Mouse (Mus musculus) hindbrain, embryonic 15.5 days (tissue): ENCODE measurements around the gene Rbsn. TPM values are rescaled to one million over a fixed set of nuclear protein-coding genes. Genes with fewer than 3 reads are reported as not detected.

ENCODE experiments used
- ATAC-seq: fragments of 200-750 bp; cut with Nextera tagmentation; 2 replicates; pipeline ENCODE4 v1.8.0; 2017; ENCODE audit warnings: low read depth, moderate number of reproducible peaks, moderate TSS enrichment; ENCODE audit not compliant: low FRiP score
- H3K27ac ChIP-seq: fragments of 300-500 bp; sonication (generic); replicated peaks from 2 replicates; pipeline ENCODE4 v1.5.1; 2015; ENCODE audit warnings: mild to moderate bottlenecking, inconsistent platforms
- H3K27me3 ChIP-seq: fragments of 300-500 bp; sonication (generic); 2 replicates; pipeline ENCODE4 v1.6.1; 2015; ENCODE audit warnings: control low read depth, inconsistent platforms
- H3K36me3 ChIP-seq: fragments of 300-500 bp; sonication (generic); 2 replicates; pipeline ENCODE4 v1.6.1; 2015; ENCODE audit warnings: control low read depth, inconsistent platforms
- H3K4me1 ChIP-seq: fragments of 300-500 bp; sonication (generic); replicated peaks from 2 replicates; pipeline ENCODE4 v1.6.1; 2015; ENCODE audit warnings: control low read depth, inconsistent platforms
- H3K4me2 ChIP-seq: fragments of 300-500 bp; sonication (generic); 2 replicates; pipeline ENCODE4 v1.6.1; 2015; ENCODE audit warnings: moderate library complexity, mild to moderate bottlenecking, inconsistent platforms
- H3K4me3 ChIP-seq: fragments of 300-500 bp; sonication (generic); 2 replicates; pipeline ENCODE4 v1.5.1; 2015; ENCODE audit warnings: mild to moderate bottlenecking, inconsistent platforms
- H3K9ac ChIP-seq: fragments of 300-500 bp; sonication (generic); 2 replicates; pipeline ENCODE4 v1.6.1; 2015; ENCODE audit warnings: inconsistent platforms
- H3K9me3 ChIP-seq: fragments of 300-500 bp; sonication (generic); 2 replicates; pipeline ENCODE4 v1.6.1; 2016; ENCODE audit warnings: control low read depth, inconsistent platforms
- WGBS: fragments of 180-500 bp; shearing (Covaris S2); methylation state at CpG from one replicate; pipeline ENCODE4 v1.1.7; 2015; 5-methylcytosine and 5-hydroxymethylcytosine counted together
- polyA plus RNA-seq: library from polyadenylated mRNA; unstranded; fragments of >200 nt; fragmentation: Nextera tagmentation; extraction: Ambion mirVana; gene quantifications from 2 replicates; pipeline ENCODE4 v1.2.1, GENCODE M21; 2015

The Rbsn gene
- polyA plus RNA-seq: 34.2 and 36.7 TPM in 2 replicates

- 11% methylated on average over 35 of the region's 35 CpGs for WGBS
- peak within 1 kb of the TSS; percentile 67 for H3K9ac ChIP-seq
- H3K4me2 ChIP-seq: peak within 1 kb of the TSS; percentile 86
- H3K36me3 ChIP-seq: peaks cover 9% of the 10 kb centered on the region
- ATAC-seq: peak; percentile 95
- H3K27me3 ChIP-seq: no peaks in the 10 kb centered on the region
- peaks cover 17% of the 10 kb centered on the region for H3K4me1 ChIP-seq
- H3K9me3 ChIP-seq: no peaks in the 10 kb centered on the region
- H3K27ac ChIP-seq: peak within 1 kb of the TSS; percentile 86
- peak within 1 kb of the TSS; percentile 65 for H3K4me3 ChIP-seq
Observed at GRCm38 (mm10) chr6:92214773-92215449, at the start of gene Rbsn. Gene Rbsn, minus strand, starts transcription at chr6:92214925.

- Histone ChIP-seq H3K4me3 (no peak overlapping the region), H3K27me3 (no peaks in the 10 kb centered on the region), H3K9me3 (no peaks in the 10 kb centered on the region), H3K4me1 (no peaks in the 10 kb centered on the region), H3K4me2 (no peak overlapping the region), H3K9ac (no peak overlapping the region), H3K27ac (no peak overlapping the region), H3K36me3 (no peaks in the 10 kb centered on the region)
- 61% methylated on average over 4 of the region's 4 CpGs for WGBS
- no peak for ATAC-seq
Observed at GRCm38 (mm10) chr6:92261162-92261843, 46.6 kb upstream of the Rbsn start.

GRCm38 (mm10) chr6:92255346-92255745, 40.6 kb upstream of the Rbsn start:
- Histone ChIP-seq H3K27ac (no peak overlapping the region), H3K36me3 (no peaks in the 10 kb centered on the region), H3K4me3 (no peak overlapping the region), H3K4me1 (no peaks in the 10 kb centered on the region), H3K4me2 (no peak overlapping the region), H3K27me3 (no peaks in the 10 kb centered on the region), H3K9me3 (no peaks in the 10 kb centered on the region), H3K9ac (no peak overlapping the region)
- ATAC-seq: no peak

GRCm38 (mm10) chr6:92253253-92253870, 38.6 kb upstream of the Rbsn start:
- no peak overlapping the region for H3K4me2 ChIP-seq
- H3K27ac ChIP-seq: no peak overlapping the region
- H3K9ac ChIP-seq: no peak overlapping the region
- no peaks in the 10 kb centered on the region for H3K9me3 ChIP-seq
- no peaks in the 10 kb centered on the region for H3K27me3 ChIP-seq
- H3K4me3 ChIP-seq: no peak overlapping the region
- 81% methylated on average over 3 of the region's 3 CpGs for WGBS
- no peaks in the 10 kb centered on the region for H3K4me1 ChIP-seq
- no peak for ATAC-seq
- no peaks in the 10 kb centered on the region for H3K36me3 ChIP-seq

- Histone ChIP-seq H3K4me2 (no peak overlapping the region), H3K9ac (no peak overlapping the region), H3K4me3 (no peak overlapping the region), H3K36me3 (no peaks in the 10 kb centered on the region), H3K27me3 (peaks cover 28% of the 10 kb centered on the region), H3K27ac (no peak overlapping the region), H3K9me3 (no peaks in the 10 kb centered on the region), H3K4me1 (peaks cover 9% of the 10 kb centered on the region)
- 11% methylated on average over 7 of the region's 7 CpGs for WGBS
- ATAC-seq: no peak
Observed at GRCm38 (mm10) chr6:92247215-92247919, 32.6 kb upstream of the Rbsn start.

GRCm38 (mm10) chr6:92246335-92246734, 31.6 kb upstream of the Rbsn start:
- Histone ChIP-seq H3K4me1 (peaks cover 9% of the 10 kb centered on the region), H3K27ac (no peak overlapping the region), H3K4me2 (no peak overlapping the region), H3K27me3 (peaks cover 28% of the 10 kb centered on the region), H3K36me3 (no peaks in the 10 kb centered on the region), H3K9ac (no peak overlapping the region), H3K9me3 (no peaks in the 10 kb centered on the region), H3K4me3 (no peak overlapping the region)
- WGBS: 2% methylated on average over 3 of the region's 3 CpGs
- no peak for ATAC-seq

- H3K4me3 ChIP-seq: peak within 1 kb of the TSS; percentile 39
- H3K27me3 ChIP-seq: peaks cover 28% of the 10 kb centered on the region
- no peak within 1 kb of the TSS for H3K27ac ChIP-seq
- WGBS: 2% methylated on average over 31 of the region's 31 CpGs
- no peaks in the 10 kb centered on the region for H3K36me3 ChIP-seq
- H3K4me1 ChIP-seq: peaks cover 9% of the 10 kb centered on the region
- H3K9me3 ChIP-seq: no peaks in the 10 kb centered on the region
- H3K4me2 ChIP-seq: peak within 1 kb of the TSS; percentile 84
- no peak for ATAC-seq
- H3K9ac ChIP-seq: peak within 1 kb of the TSS; percentile 43
Observed at GRCm38 (mm10) chr6:92244591-92244990, 29.9 kb upstream of the Rbsn start, which contains the start of gene Trh. Gene Trh, minus strand, starts transcription at chr6:92244650.

GRCm38 (mm10) chr6:92241178-92241906, 26.6 kb upstream of the Rbsn start:
- Histone ChIP-seq H3K4me2 (no peak overlapping the region), H3K36me3 (no peaks in the 10 kb centered on the region), H3K9ac (no peak overlapping the region), H3K4me3 (no peak overlapping the region), H3K9me3 (no peaks in the 10 kb centered on the region), H3K27ac (no peak overlapping the region), H3K27me3 (peaks cover 28% of the 10 kb centered on the region), H3K4me1 (peaks cover 9% of the 10 kb centered on the region)
- peak; percentile 86 for ATAC-seq
- WGBS: 78% methylated on average over 3 of the region's 3 CpGs

- Histone ChIP-seq H3K27me3 (no peaks in the 10 kb centered on the region), H3K27ac (no peak overlapping the region), H3K4me3 (no peak overlapping the region), H3K4me2 (no peak overlapping the region), H3K4me1 (no peaks in the 10 kb centered on the region), H3K9me3 (no peaks in the 10 kb centered on the region), H3K36me3 (no peaks in the 10 kb centered on the region), H3K9ac (no peak overlapping the region)
- 62% methylated on average over 12 of the region's 12 CpGs for WGBS
- ATAC-seq: no peak
Observed at GRCm38 (mm10) chr6:92235036-92235435, 20.3 kb upstream of the Rbsn start.

GRCm38 (mm10) chr6:92231762-92232161, 17.0 kb upstream of the Rbsn start:
- ATAC-seq: no peak
- H3K27ac ChIP-seq: no peak overlapping the region
- H3K4me1 ChIP-seq: no peaks in the 10 kb centered on the region
- no peak overlapping the region for H3K4me2 ChIP-seq
- no peak overlapping the region for H3K9ac ChIP-seq
- H3K36me3 ChIP-seq: no peaks in the 10 kb centered on the region
- no peak overlapping the region for H3K4me3 ChIP-seq
- no peaks in the 10 kb centered on the region for H3K9me3 ChIP-seq
- H3K27me3 ChIP-seq: no peaks in the 10 kb centered on the region
- 81% methylated on average over 4 of the region's 4 CpGs for whole genome bisulfite sequencing

- no peak for ATAC-seq
- Histone ChIP-seq H3K9me3 (no peaks in the 10 kb centered on the region), H3K9ac (no peak overlapping the region), H3K27ac (no peak overlapping the region), H3K36me3 (no peaks in the 10 kb centered on the region), H3K27me3 (no peaks in the 10 kb centered on the region), H3K4me2 (no peak overlapping the region), H3K4me3 (no peak overlapping the region), H3K4me1 (no peaks in the 10 kb centered on the region)
- 70% methylated on average over 1 of the region's 1 CpGs for WGBS
Observed at GRCm38 (mm10) chr6:92231356-92231755, 16.6 kb upstream of the Rbsn start.
